Mouse (Mus musculus) layer of hippocampus, adult 11-12 months (tissue): Measurements from ENCODE around the gene Nalcn.
A peak's percentile ranks its signal among the peaks of the same experiment; 100 is the strongest.
"Not testable (repeated sequence)": the region's sequence is repeated elsewhere in the genome, so short reads cannot be mapped to it uniquely, and the experiment has no call there.

Experiments used
- DNase-seq: peaks from one replicate; pipeline ENCODE4 v3.0.0; 2022; ENCODE audit warnings: low spot score

The Nalcn gene

GRCm38 (mm10) chr14:123626501-123627179 is at the start of gene Nalcn:
Gene Nalcn (minus strand): TSS chr14:123627144.
- DNase-seq = peak; percentile 55

DNA sequence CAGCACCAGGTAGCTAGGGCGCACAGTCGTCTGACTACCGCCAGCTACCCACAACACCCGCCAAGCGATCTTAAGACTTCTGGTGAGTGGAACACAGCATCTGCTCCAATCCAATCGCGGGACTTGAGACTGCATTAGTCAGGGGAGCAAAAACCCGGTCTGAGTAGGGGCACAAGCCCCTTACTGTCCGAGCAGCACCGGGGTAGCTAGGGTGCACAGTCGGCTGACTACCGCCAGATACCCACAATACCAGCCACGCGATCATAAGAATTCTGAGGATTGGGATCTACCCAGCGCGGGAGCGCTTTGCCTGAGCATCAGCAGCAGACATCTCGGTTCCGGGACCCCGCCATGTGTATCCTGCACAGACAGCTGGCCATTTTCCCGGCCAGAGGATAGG is 44.1 kb upstream of the Nalcn start:
- not testable (repeated sequence) for DNase-seq

DNA sequence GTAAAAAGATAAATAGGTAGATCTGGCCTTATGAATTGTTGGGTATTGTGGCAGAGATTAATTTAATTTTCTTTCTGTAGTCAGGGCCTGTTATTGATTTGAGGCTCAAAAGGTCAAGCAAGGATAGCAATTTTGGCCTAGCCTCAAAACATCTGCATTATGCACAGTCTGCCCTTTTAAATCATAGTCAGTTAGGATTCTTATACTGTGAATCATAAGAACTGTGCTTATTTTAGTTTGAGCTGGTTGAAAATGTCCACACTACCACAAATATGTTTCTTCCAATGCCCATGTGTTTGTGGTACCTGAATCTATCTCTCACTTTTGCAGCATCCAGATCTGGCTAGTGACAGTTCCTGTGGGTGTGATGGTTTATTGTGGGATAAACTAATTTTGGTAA is 37.5 kb upstream of the Nalcn start:
- no peak for DNase-seq

GRCm38 (mm10) chr14:123663206-123663605 is 36.3 kb upstream of the Nalcn start:
- DNase-seq = no peak

DNA sequence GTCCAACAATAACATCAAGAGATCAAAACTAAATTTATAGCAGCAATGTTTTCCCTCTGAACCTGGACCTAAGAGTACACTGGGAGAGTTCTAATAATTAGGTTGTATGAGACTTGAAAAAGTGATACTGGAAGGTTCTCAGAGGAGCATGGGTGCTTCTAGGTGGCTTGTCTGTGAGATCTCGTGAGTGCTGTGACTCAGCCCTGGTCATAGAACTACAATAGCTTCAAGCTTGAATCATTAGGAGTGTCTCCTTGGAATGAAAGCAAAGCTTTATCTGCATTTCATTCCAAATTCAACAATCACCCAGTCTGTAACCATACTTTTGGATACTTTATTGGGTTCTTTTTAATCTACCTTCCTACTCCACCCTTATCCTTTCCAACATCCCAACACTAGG is 35.4 kb upstream of the Nalcn start:
- DNase-seq = no peak

DNA sequence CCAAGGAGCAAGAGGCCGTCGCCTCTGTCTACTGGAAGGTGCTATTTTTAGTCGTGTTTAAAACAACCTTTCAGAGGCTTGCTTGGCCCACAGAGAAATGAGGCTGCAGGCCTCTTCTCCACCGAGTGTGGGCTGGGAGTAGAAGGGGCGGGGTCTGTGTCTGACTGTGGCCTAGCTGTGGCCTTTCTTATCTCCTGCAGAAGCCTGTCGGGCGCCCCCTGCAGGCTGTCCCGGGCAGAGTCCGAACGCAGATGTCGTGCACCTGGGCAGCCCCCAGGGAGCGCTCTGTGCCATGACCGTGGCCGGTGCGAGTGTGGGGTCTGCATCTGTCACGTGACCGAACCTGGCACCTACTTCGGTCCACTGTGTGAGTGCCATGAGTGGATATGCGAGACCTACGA is 34.1 kb upstream of the Nalcn start:
- DNase-seq = peak; percentile 56

DNA sequence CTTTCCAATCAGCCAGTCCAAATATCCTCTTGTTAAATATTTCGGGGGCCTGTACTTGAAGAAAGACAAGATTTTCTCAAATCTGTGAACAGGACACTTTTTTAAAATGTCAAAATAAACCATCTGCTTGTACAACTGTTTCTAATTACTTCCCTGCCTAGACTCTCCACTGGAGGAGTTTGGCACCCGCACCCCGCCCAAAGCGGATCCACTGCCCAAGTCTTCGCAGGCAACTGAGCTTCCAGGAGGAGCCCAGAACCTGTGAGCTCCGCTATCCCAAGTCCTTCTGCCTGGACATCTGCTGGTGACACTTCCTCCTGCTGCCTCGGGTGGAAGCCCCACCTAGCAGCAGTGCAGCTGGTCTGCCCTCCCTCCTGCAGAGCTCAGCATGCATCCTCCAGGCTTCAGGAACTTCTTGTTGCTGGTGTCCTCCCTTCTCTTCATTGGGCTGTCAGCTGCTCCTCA is 33.0 kb upstream of the Nalcn start, which contains the start of gene Itgbl1:
Gene Itgbl1 (plus strand): TSS at position 51 of the 465 bp plus-strand sequence.
- DNase-seq = peak; percentile 57

DNA sequence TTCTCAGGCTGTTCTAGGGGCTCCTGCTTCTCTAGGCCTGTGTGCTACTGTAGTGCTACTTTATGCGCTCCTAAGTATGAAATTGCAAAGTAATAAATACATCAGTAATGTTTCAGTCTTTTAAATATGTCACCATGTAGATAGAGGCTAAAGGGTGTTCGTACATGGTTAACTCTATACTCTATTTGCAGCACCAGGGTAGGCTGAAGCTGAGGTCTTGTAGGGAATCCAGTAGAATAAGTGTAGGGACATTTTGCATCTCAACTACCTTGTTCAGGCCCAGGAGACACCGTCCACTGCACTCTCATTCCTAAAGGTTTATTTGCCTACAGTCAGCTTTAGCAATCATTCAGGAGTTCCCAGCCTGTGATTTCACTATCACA is 227 bp upstream of the Nalcn start:
- peak; percentile 11 for DNase-seq

- no peak for DNase-seq
Measured at GRCm38 (mm10) chr14:123622969-123623368, 4.0 kb downstream of the Nalcn start.

DNA sequence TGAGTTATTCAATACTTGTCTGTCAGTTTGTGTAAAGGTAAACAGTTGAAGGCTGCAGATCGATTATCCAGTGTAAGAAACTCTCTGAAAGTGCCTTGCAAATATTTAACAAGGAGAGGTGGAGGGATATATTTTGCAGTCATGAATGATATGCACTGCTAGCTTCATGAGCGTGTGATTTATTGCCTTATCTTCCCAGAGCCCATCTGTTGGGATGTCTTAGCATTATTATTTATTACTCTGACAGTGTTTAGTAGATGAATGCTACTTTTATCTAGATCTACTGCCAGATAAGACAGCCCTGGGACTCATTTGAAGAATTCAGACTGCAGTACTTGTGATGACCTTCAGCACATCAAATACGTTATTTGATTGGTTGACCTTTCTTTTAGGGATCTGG is 31.7 kb downstream of the Nalcn start:
- DNase-seq = no peak

GRCm38 (mm10) chr14:123587412-123587811 is 39.5 kb downstream of the Nalcn start:
- DNase-seq = no peak

- no peak for DNase-seq
Measured at GRCm38 (mm10) chr14:123582433-123582832, 44.5 kb downstream of the Nalcn start.

DNA sequence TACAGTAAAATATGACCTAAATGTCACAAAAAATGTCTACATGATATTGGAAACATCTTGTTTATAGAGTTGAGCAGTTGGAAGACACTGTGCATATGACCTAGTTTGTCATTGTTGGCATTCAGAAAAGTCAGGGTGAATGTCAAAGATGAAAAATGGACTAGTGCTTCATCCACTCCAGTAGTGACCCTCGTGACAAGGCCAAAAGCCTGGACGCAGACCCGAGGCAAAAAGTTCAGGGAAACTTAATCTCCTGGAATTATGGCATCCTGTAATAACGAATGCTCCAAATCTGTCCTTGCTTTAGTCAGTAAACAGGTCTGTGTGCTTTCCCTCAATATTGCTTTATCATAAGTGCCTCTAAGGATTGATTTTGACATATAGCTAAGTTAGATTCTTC is 51.6 kb downstream of the Nalcn start:
- no peak for DNase-seq

DNA sequence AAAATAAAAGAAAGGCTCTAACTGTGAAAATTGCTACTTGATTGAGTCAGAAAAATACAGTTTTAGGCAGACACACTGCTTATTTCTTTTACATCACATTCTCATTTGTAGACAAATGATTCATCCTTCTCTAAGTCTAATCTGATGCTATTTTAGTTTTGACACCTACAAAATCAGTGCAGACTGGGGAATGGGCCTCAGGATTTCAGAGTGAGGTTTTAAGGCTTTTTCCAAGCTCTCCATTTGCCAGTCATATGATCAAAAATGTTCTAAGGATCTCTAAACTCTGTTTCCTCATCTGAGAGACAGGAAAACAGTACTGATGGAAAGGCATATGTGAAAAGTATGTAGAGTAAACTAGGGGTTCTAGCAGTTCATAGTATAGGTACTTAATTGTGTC is 52.0 kb downstream of the Nalcn start:
- no peak for DNase-seq

DNA sequence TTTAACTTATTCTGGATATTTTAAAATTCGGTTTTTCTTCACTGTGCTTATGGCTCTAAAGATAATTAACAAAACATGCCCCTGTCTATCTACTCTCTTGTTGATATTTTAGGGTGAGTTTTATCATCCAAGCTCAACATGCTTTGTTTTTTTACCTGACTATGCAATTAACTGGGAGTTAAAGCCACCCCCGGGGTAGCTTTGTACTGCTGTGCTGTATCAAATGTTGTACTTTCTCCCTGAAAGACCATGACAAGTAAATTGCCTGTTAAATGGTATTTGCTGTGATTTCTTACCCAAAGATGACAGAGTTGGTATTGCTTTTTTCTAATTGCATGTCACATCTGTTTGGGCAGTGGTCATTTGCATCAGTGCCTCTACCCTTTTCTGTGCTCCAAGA is 60.3 kb downstream of the Nalcn start:
- no peak for DNase-seq

DNA sequence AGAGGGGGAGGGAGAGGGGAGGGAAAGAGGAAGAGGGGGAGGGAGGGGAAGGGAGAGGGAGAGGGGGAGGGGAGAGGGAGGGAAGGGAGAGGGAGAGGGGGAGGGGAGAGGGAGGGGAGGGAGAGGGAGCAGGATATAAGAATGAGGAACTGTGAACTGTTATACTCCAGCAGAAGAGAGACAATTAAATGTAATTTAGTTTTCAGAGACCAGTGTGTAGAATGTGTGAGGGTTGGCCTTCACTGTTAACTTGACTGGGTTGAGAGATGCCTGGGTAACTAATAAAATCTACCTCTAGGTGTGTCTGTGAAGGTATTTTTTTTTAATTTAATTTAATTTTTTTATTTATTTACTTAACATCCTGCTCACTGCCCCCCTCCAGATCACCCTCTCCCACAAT is 71.4 kb downstream of the Nalcn start:
- no peak for DNase-seq

- DNase-seq = no peak
Measured at GRCm38 (mm10) chr14:123554936-123555335, 72.0 kb downstream of the Nalcn start.

GRCm38 (mm10) chr14:123542362-123542761 is 84.6 kb downstream of the Nalcn start:
- no peak for DNase-seq

- no peak for DNase-seq
Measured at GRCm38 (mm10) chr14:123535636-123536035, 91.3 kb downstream of the Nalcn start.

DNA sequence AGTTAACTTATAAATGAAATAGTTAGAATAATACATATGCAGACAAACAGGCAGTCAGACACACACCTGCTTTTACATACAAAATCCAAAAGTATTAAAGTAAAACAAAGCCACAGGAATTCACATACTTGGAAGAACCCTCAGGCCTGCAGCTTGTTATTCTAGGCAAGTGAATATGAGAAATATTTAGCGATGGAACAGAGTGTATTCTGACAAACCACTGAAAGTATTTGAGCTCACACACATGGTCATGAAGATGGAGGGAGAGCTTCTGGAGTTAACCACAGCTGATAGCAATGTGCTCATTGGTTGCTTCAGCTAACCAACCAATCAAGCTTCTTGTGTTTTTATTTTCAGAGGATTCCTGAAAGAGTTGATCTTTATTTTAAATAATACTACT is 93.9 kb downstream of the Nalcn start:
- no peak for DNase-seq

DNA sequence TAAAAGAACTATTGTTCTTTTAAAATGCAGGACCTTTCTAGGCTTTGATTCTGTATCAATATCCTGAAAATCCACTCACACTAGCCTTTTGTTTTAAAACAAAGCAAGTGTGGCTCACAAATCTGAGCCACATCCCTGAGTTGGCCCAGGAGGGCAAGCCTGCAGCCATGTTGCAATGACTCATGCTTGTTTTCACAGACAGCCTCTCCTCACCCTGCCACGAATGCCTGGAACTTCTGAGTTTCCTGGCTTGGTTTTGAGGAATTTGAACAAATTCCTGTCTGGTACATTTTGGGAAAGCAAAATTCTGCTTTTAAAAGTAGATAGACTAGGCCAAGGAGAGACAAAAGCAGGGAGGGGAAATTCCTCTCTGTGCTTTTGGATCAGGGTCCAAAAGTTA is 95.7 kb downstream of the Nalcn start:
- no peak for DNase-seq

- no peak for DNase-seq
Measured at GRCm38 (mm10) chr14:123529143-123529542, 97.8 kb downstream of the Nalcn start.

GRCm38 (mm10) chr14:123513376-123514141 is 113.4 kb downstream of the Nalcn start:
- peak; percentile 64 for DNase-seq

- no peak for DNase-seq
Measured at GRCm38 (mm10) chr14:123512923-123513322, 114.0 kb downstream of the Nalcn start.
